Mouse (Mus musculus) monocyte, adult 5-6 weeks (primary cell): ENCODE results near the gene Maml1. TPM values are rescaled to one million over a fixed set of nuclear protein-coding genes. Genes with fewer than 3 reads are reported as not detected.

Experiments used
- ATAC-seq: fragments of 153-309, 156-312 bp; replicated peaks from 2 replicates; pipeline ENCODE4 v1.8.0; 2017; ENCODE audit warnings: mild to moderate bottlenecking; ENCODE audit not compliant: low TSS enrichment, insufficient number of reproducible peaks, severe bottlenecking, poor library complexity, low FRiP score
- total RNA-seq: library from RNA; stranded (forward); fragments of 200-1000, 200-491, 200-594 nt; gene quantifications from 3 replicates; pipeline ENCODE4 v1.2.3, GENCODE M21; 2017

Maml1 gene
- total RNA-seq, 1 experiment from 2014 or later, result 13.2 TPM

DNA sequence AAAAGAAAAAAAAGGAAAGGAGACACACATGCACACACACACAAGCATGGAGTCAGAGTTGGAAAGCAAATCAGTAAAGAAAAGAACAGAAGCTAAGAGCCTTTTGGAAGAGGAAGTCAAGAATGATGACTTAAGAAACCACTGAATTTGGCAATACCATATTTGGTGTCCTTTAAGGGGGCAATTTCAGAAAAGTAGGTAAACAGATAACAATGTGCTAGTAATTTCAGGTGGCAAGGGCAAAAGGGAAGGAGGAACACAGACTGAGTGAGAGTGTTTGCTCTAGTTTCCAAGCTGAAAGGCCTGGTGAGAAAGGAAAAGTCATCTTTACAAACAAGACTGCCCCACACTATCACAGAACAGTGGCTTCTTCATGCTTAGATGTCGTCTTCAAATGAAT lies 5.7 kb downstream of the Maml1 start:
- ATAC-seq, result peak; percentile 48; the same call in 1 of the 2 replicates

DNA sequence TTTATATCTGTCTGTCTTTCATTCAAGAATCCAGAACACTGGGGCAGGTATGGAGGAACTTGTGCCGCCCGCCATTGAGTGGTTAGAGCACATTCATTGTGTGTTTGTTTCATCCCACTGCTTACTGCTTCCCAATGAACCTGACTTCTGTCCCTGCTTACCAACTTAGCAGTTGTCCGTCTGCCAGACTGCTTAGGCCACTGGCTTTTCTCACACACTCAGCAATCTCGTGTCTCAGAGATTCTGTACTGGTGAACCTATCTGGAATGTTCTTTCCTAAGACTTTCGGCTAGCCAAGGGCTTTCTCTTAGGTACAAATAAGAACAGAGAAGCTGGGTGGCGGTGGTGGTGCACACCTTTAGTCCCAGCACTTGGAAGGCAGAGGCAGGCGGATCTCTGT lies 6.4 kb downstream of the Maml1 start:
- no peak for ATAC-seq

DNA sequence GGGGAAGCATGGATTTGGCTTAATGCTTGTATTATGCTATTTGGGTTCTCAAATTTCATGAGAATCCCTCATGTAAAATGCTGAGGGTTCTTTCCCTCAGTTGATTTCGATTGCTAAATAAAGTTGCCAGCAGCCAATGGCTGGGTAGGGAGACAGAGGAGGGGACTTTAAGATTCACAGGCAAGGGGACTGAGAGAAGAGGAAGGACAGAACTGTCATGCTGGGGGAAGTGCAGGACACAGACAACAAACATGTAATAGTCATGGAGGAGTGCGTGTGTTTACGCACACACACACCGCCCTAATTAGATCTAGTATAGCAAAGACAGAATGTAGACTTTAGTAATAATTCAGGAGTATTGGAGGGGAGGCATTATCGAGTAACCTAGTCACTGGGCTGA lies 6.8 kb downstream of the Maml1 start:
- ATAC-seq, result 0 out of 2 replicates have a peak, but pooled peaks have one; percentile 53

DNA sequence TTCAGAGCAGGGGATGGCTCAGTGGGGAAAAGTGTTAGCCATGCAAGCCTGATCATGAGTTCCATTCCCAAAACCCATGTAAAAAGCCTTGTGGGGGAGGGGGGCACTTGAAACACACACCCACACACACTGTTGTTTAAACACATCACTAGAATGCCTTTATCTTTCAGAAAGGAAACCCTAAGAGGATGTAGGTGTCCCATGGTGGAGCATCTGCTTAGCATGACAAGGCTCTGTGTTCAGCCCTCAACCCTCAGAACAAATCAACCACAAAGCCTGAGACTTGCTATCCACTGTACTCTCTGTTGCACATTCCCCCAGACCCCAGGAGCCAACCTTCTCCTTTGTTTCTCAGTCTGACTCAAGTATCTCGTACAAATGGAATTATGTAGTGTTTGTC lies 12.1 kb downstream of the Maml1 start:
- ATAC-seq, result no peak

DNA sequence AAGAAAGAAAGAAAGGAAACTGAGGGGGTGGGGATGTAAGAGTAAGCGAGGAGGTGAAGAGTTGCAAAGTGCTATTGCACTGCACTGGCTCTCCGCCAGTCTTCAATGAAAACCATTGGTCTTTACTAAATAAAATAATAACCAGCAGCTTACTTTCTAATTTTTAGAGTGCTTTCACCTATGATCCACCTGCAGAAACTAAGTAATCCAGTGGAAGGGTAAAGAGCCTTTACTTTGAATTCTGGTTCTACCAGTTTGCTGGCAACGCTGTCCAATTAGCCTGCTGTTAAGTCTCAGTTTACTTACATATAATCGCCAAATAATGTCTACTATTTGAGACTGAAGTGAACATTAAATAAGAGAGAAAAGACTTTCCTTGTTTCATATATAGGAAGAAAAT lies 13.1 kb downstream of the Maml1 start:
- ATAC-seq, result no peak

DNA sequence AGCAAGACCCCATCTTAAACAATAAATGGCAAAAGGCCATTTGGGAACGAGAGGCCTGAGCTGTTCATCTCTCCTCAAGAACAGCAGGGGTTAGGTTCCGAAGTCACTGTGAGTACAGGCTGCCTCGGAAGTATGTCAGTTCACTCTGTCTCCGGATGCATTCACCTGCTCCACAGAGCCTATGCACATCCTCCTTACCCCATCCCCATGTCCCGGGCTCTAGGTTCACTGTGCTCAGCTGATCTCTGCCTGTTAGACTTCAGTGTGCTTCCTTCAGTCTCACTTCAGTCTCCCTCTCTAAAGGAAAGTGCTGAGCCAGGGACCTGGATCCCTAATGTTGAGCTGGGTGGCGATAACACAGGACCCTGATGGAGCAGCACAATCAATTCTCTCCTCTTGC lies 14.4 kb downstream of the Maml1 start:
- ATAC-seq, result no peak

DNA sequence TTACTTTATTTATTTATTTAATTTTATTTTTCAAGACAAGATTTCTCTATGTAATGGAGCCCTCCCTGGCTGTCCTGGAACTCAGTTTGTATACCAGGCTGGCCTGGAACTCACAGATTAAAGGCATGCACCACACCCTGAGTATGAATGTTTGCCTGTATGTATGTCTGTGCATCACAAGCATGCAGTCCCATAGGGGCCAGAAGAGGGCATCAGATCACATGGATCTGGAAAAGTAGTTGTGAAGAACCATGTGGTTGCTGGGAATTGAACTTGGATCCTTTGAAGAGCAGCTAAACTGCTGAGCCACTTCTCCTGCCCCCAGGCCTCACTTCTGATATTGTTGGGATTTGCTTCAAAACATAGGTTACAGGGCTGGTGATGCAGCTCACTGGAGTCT lies 15.1 kb downstream of the Maml1 start:
- ATAC-seq, result no peak

DNA sequence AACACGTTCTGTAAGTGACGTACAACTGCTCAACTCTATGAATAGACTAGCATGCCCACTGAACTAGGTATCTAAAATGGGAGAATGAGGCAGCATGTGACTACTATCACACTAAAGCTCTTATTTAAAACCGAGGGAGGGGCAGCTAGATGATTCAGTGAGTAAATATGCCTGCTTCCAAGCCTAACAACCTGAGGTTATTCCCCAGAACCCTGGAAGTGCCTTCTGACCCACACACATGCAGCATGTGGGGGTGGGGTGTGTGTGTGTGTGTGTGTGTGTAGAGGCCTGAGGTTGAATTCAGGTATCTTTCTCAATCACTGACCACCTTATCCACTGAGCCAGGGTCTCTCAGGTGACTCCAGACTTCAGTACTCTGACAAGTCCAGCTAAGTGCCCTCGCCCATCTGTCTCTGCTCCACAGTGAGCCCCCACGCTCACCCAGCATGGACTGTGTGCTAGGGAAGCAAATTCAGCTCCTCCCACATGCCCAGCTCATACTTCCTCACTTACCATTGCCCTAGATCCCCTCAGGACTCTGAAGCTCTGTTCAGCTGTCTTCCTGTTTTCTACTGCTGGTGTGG lies 16.5 kb downstream of the Maml1 start:
- ATAC-seq, result peak; percentile 87

DNA sequence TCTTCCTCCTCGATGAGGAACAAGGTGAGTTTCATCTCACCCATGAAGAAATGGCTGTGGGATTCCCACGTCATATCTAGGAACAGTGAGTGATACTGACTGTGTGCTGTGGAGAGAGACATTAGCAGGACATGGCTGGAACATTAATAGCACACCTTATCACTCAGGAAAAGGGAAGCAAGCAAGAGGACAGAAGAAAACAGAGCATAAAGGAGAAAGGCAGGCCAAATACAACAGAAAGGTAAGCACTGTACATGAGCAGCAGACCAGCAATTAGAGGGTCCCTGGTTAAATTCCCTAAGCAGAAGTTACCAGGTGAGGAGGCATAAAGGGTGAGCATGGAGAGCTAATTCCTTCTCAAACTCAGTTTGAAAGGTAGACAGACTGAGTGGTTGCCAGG lies 17.0 kb downstream of the Maml1 start:
- no peak for ATAC-seq

DNA sequence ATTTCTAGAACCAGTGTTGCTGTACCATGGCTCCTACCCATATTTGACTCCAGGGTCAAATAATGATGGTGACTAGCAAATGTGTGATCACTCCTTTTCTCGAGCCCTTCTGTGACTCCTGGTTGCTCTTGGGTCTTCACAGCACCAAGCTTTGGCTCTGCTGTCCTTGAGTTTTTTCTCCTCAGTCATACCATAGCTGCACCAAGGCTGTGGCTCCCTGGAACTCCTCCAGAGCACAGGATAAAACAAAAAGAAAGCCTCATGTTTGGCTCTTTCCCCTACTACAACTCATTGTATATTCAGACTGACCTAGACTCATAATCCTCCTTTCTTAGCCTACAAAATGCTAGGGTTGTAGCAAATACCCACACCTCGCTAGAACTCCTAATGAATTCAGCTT lies 19.3 kb downstream of the Maml1 start:
- ATAC-seq, result no peak

DNA sequence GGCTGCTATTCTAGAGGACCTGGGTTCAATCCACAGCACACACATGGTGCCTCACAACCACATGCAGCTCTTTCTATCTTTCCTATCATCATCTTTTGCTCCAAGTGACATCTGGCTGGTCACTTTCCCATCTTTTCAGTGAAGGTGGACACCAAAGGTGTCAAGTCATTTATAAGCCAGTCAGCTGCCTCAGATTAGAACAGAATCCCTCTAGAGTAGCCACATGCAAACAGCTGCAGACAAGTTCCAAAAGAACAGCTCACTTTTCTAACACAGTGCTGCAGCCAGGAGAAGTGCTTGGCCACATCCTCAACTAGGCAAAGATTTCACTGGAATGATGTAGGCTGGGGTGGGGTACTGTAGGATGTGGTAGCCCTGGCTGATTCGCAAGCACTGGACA lies 22.2 kb downstream of the Maml1 start:
- ATAC-seq, result no peak

DNA sequence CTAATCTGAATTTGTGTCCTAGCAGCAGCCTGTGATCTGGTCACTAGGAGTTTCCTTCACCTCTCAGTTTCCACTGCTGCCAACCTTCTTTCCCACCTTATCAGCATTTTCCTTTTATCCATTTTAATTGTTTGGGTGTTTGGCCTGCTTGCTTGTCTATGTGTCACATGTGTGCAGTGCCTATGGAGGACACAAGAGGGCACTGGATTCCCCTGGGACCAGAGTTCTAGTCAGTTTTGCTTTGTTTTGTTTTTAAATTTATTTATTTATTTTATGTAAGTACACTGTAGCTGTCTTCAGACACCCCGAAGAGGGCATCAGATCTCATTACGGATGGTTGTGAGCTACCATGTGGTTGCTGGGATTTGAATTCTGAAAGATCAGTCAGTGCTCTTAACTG lies 22.9 kb downstream of the Maml1 start:
- ATAC-seq, result 0 out of 2 replicates have a peak, but pooled peaks have one; percentile 41

DNA sequence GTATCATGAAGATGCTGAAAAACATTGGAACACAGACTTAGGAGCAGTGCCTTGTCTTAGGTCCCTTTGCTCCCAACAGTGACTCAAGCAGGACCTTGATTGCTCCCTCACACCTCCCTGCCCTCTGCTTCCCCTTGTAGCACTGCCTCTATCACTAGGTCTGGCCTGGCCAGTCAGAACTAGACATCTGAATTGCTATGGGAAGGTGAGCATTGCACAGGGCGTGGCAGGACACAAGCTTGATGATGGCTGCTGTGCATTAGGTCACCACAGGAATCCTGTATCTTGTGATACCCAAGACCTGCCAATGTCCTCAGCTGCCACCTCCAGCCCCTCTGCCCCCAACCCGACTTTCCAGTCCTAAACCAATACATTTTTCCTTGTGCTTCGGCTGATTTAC lies 25.1 kb downstream of the Maml1 start:
- ATAC-seq, result no peak

DNA sequence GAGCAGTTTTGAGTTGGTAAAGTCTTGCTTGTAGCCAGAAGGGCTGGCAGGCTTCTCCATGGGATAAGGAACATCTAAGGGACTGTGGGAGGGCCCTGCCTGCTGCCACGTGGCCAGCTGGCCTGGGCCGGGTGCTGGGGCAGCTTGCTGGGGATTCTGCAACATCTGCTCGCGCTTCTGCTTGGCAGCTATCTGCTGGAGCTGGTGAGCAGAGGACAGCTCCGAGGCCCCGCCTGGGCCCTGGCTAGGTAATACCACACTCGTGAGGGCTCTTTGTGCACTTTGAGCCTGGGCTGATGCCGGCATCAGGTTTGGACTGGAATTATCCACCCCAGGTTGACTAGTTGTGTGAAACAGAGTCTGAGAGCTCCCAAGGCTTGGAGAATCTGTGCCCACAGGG lies 26.2 kb downstream of the Maml1 start:
- no peak for ATAC-seq

DNA sequence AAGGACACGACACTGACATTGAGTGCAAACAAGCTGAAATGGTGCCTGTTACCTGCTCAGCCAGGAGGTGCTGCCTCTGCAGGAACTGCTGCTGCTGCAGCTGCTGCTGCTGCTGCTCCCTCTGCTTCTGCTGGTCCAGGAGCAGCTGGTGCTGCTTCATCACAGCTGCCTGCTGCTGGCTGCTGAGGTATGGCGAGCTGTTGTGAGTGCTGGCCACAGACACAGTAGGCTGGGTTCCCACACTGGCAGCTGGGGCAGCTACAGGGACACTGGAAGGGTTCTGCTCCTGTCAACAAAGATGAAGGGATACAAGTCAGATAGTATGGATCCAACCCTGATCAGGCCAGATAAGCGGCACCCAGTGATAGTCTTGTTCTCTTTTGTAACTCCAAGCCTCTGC lies 28.9 kb downstream of the Maml1 start:
- ATAC-seq, result no peak

DNA sequence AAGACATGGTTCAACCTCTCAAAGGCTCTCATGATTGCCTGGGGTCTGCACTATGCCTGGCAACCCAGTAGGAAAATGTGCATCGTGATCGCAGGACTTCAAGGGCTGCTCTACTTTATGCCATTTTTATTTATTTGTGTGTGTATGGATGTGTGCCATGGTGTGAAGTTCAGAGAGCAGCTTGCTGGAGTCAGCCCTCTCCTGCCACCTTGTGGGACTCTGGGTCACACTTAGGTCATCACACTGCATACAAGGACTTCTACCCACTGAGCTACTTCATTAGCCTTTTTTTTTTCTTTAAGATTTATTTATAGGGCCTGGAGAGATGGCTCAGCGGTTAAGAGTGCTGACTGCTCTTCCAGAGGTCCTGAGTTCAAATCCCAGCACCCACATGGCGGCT lies 30.1 kb downstream of the Maml1 start:
- no peak for ATAC-seq

DNA sequence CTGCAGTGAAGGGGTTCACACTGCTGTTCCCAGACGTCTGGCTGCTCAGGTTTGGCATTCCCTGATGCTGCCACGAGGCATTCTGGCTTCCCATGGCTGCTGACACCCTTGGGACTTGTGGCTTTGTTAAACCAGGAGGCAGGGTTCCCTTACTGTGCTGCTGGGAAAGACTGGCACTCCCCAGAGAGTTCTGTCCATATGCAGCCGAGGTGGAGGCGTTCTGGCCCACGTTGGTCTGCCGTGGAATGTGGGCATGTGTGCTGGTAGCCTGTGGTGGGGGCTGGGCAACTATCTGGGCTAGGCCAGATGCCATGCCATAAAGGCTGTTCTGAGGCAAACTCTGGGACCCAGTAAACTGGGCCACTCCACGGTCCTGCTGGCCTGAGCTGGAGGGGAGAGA lies 33.8 kb downstream of the Maml1 start:
- no peak for ATAC-seq

DNA sequence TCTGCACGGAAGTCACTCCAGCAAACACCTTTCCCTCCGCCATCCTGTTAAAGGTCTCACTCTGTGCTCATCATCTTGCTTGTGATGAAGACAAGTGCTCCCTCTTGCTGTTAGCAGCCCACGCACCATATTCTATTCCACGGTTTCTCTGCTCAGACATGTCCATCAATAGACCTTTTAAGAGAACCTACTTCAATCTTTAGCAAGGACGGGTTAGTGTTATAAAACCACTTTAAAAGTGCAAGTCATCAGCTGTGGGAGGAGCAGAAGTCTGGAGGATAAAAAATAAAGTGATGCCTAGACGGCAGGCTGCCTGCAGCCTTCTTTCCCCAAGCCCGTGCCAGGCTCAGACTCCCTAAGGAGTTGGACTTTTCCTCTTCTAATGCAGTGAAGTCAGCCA lies 35.5 kb downstream of the Maml1 start:
- ATAC-seq, result no peak

DNA sequence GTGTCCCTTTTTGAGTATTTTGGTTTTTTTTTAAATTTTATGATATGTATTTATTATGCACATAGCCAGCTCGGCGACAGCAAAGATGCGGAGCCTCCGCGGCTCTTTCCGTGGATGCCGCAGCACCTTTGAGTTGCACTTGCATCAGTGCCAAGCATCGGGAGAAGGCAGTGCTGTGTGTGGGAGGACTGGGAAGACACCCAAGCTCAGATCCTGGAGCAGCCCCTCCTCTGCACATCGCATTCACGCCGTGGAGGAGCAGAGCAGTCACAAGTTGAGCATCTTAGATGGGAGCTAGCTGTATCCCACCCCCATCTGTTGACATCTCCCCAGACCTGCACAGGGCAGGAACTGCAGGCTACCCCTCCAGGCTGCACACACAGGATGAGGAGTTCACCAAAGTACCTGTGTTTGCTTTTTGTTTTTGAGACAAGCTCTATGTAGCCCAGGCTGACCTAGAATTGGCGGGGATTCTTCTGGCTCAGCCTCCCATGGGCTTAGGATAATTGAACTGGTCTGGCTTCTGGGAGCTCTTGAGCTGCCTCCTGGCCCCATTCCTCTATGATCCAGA lies 38.0 kb downstream of the Maml1 start:
- ATAC-seq, result no peak

DNA sequence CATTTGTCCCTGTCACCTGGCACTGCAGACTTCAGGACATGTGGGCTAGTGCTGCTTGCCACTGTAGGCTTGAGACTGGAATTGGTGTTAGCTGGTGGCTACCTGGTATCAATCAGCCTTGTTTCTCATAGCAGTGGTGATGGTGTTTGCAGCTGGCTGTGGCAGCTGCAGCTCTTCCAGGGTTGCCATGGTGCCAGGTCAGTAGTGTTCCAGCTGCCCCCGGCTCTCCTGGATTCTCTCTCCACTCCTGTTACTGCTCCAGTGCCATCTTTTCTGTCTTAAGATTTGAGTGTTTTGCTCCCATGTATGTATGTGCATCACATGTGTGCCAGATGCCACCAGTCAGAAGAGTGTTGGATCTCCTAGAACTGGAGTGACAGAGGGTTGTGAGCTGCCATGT lies 38.7 kb downstream of the Maml1 start:
- no peak for ATAC-seq

DNA sequence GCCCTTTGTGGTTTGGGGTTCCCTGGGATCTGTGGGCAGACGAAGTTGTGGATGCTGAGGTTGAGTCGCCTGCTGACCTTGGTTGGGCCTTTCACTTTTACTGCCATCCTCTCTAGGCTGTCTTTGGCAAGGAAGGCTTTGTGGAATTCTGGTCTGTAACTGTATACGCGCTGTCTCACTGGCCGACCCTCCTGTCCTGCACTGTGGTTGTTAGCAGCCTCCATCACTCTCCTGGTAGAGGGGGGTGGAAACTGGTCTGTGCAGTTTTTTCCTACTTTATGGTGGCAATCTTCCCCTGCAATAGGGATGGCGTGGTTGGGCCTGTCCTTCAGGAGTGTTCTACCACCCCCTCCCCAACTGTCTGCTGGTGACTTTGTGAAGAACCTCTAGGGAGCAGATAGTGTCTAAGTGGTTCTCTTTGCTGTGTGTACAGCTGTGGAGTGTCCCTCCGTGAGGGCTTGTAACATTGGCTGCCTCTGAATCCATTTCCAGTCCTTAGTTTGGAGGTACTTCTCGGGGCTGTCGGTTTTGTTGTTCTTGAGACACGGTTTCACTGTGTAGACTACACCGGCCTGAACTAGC lies 39.3 kb downstream of the Maml1 start:
- ATAC-seq, result no peak
